Mouse (Mus musculus): ENCODE data around the gene Gnl2. TPM values are rescaled to one million over a fixed set of nuclear protein-coding genes. Genes with fewer than 3 reads are reported as not detected.

Gnl2 gene
- polyA plus RNA-seq, 1 experiment from 2014 or later: 101 TPM

DNA sequence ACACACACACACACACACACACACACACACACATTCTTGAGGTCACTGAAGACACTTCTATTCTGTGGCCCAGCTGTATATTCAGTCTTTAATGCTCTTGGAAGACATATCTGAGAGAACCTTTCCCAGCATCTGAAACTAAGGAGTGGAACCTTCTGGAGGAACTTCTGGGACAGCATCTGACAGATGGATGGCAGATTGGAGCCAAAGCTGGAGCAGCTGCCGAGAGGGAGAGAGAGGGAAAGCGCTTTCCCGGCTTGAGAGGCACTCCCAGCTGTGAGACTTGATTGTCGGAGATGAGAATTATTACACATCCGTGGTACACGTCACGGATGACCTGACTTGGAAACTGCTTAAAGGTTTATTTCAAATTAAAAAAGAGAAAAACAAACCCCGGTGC, 7.7 kb upstream of the Gnl2 start:
- Histone ChIP-seq H3K9me3 (no peaks in the 10 kb centered on the region), H3K4me1 (peaks cover 14% of the 10 kb centered on the region), H3K27ac (replicated peaks) (no peak overlapping the region), H3K36me3 (replicated peaks) (no peaks in the 10 kb centered on the region), H3K4me3 (no peak overlapping the region), H3K27me3 (replicated peaks; ENCODE audit: low read depth, poor library complexity, severe bottlenecking) (peaks cover 55% of the 10 kb centered on the region)
- no peak for DNase-seq (ENCODE audit: low spot score)
- WGBS: 79% methylated on average over 8 of the region's 8 CpGs

DNA sequence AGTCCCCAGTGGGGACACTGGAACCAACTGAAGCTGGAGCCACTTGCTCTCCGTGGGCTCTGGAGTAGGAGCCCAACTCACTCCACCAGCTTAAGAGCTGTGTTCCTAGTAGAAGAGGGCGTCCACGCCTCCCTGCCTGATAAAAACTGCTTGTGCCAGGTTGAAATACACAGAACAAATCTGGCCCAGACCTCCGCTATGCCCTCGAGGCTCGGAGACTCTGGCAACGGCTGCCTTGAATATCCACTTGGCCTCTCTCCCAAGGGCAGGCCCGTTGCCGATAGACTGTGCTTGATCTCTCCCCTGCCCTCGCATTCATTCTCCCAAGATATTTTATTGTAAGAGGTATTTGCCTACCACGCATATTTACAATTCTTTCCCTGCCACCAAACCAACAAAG, 1.0 kb downstream of the Gnl2 start:
- H3K27ac ChIP-seq (replicated peaks): no peak overlapping the region
- 80% methylated on average over 11 of the region's 11 CpGs for WGBS
- no peak overlapping the region for H3K4me3 ChIP-seq
- H3K27me3 ChIP-seq (replicated peaks; ENCODE audit: low read depth, poor library complexity, severe bottlenecking): peaks cover 20% of the 10 kb centered on the region
- no peaks in the 10 kb centered on the region for H3K36me3 ChIP-seq (replicated peaks)
- H3K4me1 ChIP-seq: no peaks in the 10 kb centered on the region; the same call in 1 of the 2 replicates
- no peaks in the 10 kb centered on the region for H3K9me3 ChIP-seq
- DNase-seq (ENCODE audit: low spot score): no peak

- Histone ChIP-seq H3K36me3 (replicated peaks) (no peaks in the 10 kb centered on the region), H3K4me3 (no peak overlapping the region), H3K27ac (replicated peaks) (no peak overlapping the region), H3K9me3 (no peaks in the 10 kb centered on the region), H3K4me1 (no peaks in the 10 kb centered on the region; the same call in 1 of the 2 replicates), H3K27me3 (replicated peaks; ENCODE audit: low read depth, poor library complexity, severe bottlenecking) (peaks cover 35% of the 10 kb centered on the region)
- 32% methylated on average over 11 of the region's 11 CpGs for WGBS
- DNase-seq (ENCODE audit: low spot score): peak; percentile 47
Measured at GRCm38 (mm10) chr4:125020780-125021538, 4.6 kb downstream of the Gnl2 start.

GRCm38 (mm10) chr4:125029891-125030614, 13.7 kb downstream of the Gnl2 start:
- peaks cover 12% of the 10 kb centered on the region; the same call in 1 of the 2 replicates for H3K27me3 ChIP-seq (replicated peaks; ENCODE audit: low read depth, poor library complexity, severe bottlenecking)
- H3K4me3 ChIP-seq: peak overlapping the region; percentile 98
- DNase-seq (ENCODE audit: low spot score): peak; percentile 97
- H3K9me3 ChIP-seq: no peaks in the 10 kb centered on the region
- H3K4me1 ChIP-seq: peaks cover 21% of the 10 kb centered on the region
- WGBS: 1% methylated on average over 50 of the region's 50 CpGs
- H3K27ac ChIP-seq (replicated peaks): peak overlapping the region; percentile 87
- H3K36me3 ChIP-seq (replicated peaks): peaks cover 27% of the 10 kb centered on the region

DNA sequence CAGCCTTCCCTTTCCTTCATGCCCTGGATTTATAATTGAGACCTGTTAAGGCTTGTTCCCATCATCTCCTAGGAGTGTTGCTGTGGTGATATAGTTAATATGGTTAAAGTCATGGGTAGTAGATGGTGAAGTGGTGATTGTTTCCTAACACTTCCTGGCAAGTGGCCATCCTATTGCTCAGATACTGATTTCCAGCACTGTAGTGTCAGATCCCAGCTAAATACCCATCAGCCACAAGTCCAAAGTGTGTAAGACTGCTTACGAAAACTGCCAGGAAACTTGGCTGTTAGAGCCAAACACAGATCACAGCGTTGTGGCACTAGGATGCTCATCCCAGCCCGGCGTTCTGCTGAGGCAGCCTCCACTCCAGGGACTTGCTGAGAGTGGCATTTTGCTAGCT, 18.0 kb downstream of the Gnl2 start:
- no peak for DNase-seq (ENCODE audit: low spot score)
- Histone ChIP-seq H3K9me3 (no peaks in the 10 kb centered on the region), H3K36me3 (replicated peaks) (peaks cover 69% of the 10 kb centered on the region), H3K4me1 (peaks cover 17% of the 10 kb centered on the region), H3K27me3 (replicated peaks; ENCODE audit: low read depth, poor library complexity, severe bottlenecking) (no peaks in the 10 kb centered on the region), H3K27ac (replicated peaks) (no peak overlapping the region), H3K4me3 (no peak overlapping the region)
- whole genome bisulfite sequencing: 88% methylated on average over 4 of the region's 4 CpGs

- H3K4me3 ChIP-seq: no peak overlapping the region
- H3K9me3 ChIP-seq: no peaks in the 10 kb centered on the region
- no peak overlapping the region for H3K27ac ChIP-seq (replicated peaks)
- DNase-seq (ENCODE audit: low spot score): no peak
- no peaks in the 10 kb centered on the region for H3K27me3 ChIP-seq (replicated peaks; ENCODE audit: low read depth, poor library complexity, severe bottlenecking)
- peaks cover 99% of the 10 kb centered on the region for H3K36me3 ChIP-seq (replicated peaks)
- 89% methylated on average over 7 of the region's 7 CpGs for WGBS
- H3K4me1 ChIP-seq: no peaks in the 10 kb centered on the region
Measured at GRCm38 (mm10) chr4:125044454-125044853, 28.1 kb downstream of the Gnl2 start.

DNA sequence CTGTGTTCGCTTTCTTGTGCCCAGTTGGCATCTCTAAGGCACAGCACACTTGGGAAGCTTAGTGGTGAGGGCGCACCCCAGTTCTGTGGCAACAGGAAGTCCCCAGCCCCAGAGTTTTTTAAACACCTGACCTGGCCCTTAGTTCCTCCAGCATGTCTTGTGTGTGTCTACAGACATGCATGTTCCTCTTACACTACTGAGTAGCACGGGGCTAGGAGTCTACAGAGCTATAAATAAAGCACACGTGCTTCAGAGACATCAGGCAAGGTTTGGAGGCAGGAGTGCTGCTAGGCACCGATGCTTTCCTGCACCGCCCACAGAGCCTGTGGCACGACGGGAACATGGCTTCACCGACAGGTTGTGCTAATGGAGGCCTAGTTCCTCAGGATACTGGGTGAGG, 39.0 kb downstream of the Gnl2 start:
- no peaks in the 10 kb centered on the region for H3K27me3 ChIP-seq (replicated peaks; ENCODE audit: low read depth, poor library complexity, severe bottlenecking)
- no peak overlapping the region for H3K4me3 ChIP-seq
- H3K36me3 ChIP-seq (replicated peaks): peaks cover 61% of the 10 kb centered on the region
- DNase-seq (ENCODE audit: low spot score): no peak
- H3K4me1 ChIP-seq: peaks cover 36% of the 10 kb centered on the region
- H3K9me3 ChIP-seq: no peaks in the 10 kb centered on the region
- H3K27ac ChIP-seq (replicated peaks): no peak overlapping the region
- 93% methylated on average over 9 of the region's 9 CpGs for WGBS

DNA sequence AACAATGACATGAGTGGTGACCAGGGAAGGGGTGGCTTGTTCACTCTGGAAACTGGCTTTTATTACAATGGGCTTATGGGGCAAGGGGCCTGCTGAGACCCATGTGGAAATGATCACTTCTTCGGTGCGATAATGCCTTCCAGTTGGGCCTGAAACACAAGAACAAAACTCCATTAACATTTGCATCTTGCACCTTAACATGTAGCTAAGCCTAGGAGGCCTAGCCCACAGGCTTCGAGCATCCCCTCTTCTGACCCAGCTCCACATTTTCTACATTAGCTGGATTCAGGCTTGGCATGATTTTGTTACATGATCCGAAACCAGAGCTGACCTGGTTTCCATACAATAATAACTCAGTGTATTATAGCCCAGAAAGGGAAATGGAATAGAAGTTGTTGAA, 40.1 kb downstream of the Gnl2 start:
- peak; percentile 35 for DNase-seq (ENCODE audit: low spot score)
- Histone ChIP-seq H3K27me3 (replicated peaks; ENCODE audit: low read depth, poor library complexity, severe bottlenecking) (no peaks in the 10 kb centered on the region), H3K9me3 (no peaks in the 10 kb centered on the region), H3K4me1 (peaks cover 36% of the 10 kb centered on the region), H3K27ac (replicated peaks) (peak overlapping the region; percentile 48; the same call in 1 of the 2 replicates), H3K36me3 (replicated peaks) (peaks cover 50% of the 10 kb centered on the region), H3K4me3 (no peak overlapping the region)
- WGBS: 50% methylated on average over 4 of the region's 4 CpGs

DNA sequence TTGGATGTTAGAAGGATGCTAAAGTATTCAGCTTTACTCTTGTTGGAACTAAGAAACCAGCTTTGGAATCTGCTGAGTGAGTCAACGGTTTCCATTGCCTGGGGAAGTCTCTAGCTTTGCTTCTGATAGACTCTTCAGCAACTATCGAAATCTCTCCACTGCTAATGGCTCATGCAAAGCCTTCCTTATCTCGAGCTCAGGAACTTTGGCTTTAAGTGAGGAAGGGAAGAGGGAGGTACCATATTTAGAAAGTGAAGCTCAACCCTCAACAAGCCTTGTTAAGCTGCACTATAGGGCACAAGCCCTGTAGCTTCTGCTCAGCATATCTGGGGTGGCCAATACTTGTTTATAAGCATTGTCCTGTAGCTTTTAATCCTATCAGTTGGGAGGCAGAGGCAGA, 40.9 kb downstream of the Gnl2 start:
- DNase-seq (ENCODE audit: low spot score): no peak
- Histone ChIP-seq H3K27me3 (replicated peaks; ENCODE audit: low read depth, poor library complexity, severe bottlenecking) (no peaks in the 10 kb centered on the region), H3K36me3 (replicated peaks) (peaks cover 42% of the 10 kb centered on the region), H3K27ac (replicated peaks) (peak overlapping the region; percentile 61), H3K4me3 (no peak overlapping the region), H3K9me3 (no peaks in the 10 kb centered on the region), H3K4me1 (peaks cover 36% of the 10 kb centered on the region)
- WGBS: 43% methylated on average over 3 of the region's 3 CpGs

GRCm38 (mm10) chr4:125058033-125058432, 41.6 kb downstream of the Gnl2 start:
- Histone ChIP-seq H3K27me3 (replicated peaks; ENCODE audit: low read depth, poor library complexity, severe bottlenecking) (no peaks in the 10 kb centered on the region), H3K4me3 (no peak overlapping the region), H3K27ac (replicated peaks) (peak overlapping the region; percentile 61), H3K36me3 (replicated peaks) (peaks cover 34% of the 10 kb centered on the region), H3K4me1 (peaks cover 36% of the 10 kb centered on the region), H3K9me3 (no peaks in the 10 kb centered on the region)
- no peak for DNase-seq (ENCODE audit: low spot score)
- WGBS: 51% methylated on average over 5 of the region's 5 CpGs

DNA sequence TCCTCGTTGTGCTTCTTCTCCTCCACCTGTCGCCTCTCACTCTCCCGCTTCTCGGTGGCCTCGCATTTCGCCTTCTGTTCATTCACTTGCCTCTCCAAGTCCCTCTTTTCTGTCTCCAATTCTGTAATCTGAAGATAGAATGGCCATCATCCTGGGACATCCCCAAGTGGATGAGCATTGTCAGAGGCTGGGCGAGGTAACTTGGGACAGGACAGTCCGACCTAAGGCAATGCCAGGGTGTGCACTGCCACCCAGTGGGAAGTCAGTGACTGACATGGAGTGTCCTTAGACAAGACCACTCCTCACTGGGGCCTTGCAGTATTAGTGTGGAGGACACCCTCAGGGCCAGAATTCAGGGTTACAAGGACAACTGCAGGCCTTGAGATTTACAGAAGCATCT, 42.6 kb downstream of the Gnl2 start:
- H3K27me3 ChIP-seq (replicated peaks; ENCODE audit: low read depth, poor library complexity, severe bottlenecking): 0 out of 2 replicates have a peak, but pooled peaks cover 6% of the 10 kb centered on the region
- peaks cover 36% of the 10 kb centered on the region for H3K4me1 ChIP-seq
- peak; percentile 76 for DNase-seq (ENCODE audit: low spot score)
- 2% methylated on average over 8 of the region's 8 CpGs for WGBS
- peaks cover 25% of the 10 kb centered on the region for H3K36me3 ChIP-seq (replicated peaks)
- H3K27ac ChIP-seq (replicated peaks): no peak overlapping the region
- H3K4me3 ChIP-seq: peak overlapping the region; percentile 41
- H3K9me3 ChIP-seq: no peaks in the 10 kb centered on the region

DNA sequence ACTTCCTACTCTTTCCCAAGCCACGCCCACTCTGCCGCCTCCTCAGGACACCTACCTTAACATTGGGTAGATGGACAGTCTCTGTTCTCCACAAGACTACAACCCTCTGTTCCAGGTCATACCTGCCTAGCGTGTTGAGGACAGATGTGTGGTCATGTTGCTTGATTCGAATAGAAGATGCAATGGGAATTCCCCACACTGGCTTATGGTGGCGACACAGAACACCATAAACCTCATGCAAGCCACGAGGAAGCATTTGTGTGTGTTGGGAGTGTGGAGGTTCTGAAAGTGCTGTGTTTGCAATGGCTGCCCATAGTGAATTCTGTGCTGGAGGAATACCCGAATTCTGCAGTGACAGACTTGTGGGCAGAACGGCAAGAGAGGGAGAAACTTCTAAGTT, 47.4 kb downstream of the Gnl2 start:
- DNase-seq (ENCODE audit: low spot score): no peak
- Histone ChIP-seq H3K9me3 (no peaks in the 10 kb centered on the region), H3K4me1 (peaks cover 28% of the 10 kb centered on the region), H3K27me3 (replicated peaks; ENCODE audit: low read depth, poor library complexity, severe bottlenecking) (0 out of 2 replicates have a peak, but pooled peaks cover 17% of the 10 kb centered on the region), H3K4me3 (no peak overlapping the region), H3K36me3 (replicated peaks) (peaks cover 10% of the 10 kb centered on the region), H3K27ac (replicated peaks) (no peak overlapping the region)
- 75% methylated on average over 8 of the region's 8 CpGs for WGBS
